Mouse (Mus musculus) bone marrow macrophage, adult 2 months (primary cell): ENCODE results near the gene Mxra8.

Experiments used
- CTCF ChIP-seq: IDR thresholded peaks from 2 replicates; pipeline ENCODE4 v1.5.1; 2012; ENCODE audit warnings: low read depth, mild to moderate bottlenecking, low read length, moderate library complexity
- POLR2A ChIP-seq: IDR thresholded peaks from 2 replicates; pipeline ENCODE4 v1.6.1; 2012; ENCODE audit warnings: mild to moderate bottlenecking, low read depth, low read length, borderline replicate concordance

- TF ChIP-seq POLR2A (no peak), CTCF (no peak)
Observed at GRCm38 (mm10) chr4:155863001-155863400, 23.5 kb downstream of the Mxra8 start, which contains the start of gene Tas1r3.
